Mouse (Mus musculus) neural tube, embryonic 12.5 days (tissue): Measurements from ENCODE around the gene Sema5b. TPM values are rescaled to one million over a fixed set of nuclear protein-coding genes. Genes with fewer than 3 reads are reported as not detected.

Experiments used
- ATAC-seq: fragments of 200-750 bp; cut with Nextera tagmentation; 2 replicates; pipeline ENCODE4 v1.8.0; 2017; ENCODE audit warnings: low read depth, mild to moderate bottlenecking, moderate TSS enrichment, moderate library complexity; ENCODE audit not compliant: low FRiP score
- H3K27ac ChIP-seq: fragments of 300-500 bp; sonication (generic); 2 replicates; pipeline ENCODE4 v1.5.1; 2016
- H3K27me3 ChIP-seq: fragments of 300-500 bp; sonication (generic); replicated peaks from 2 replicates; pipeline ENCODE4 v1.6.1; 2016; ENCODE audit warnings: mild to moderate bottlenecking
- H3K36me3 ChIP-seq: fragments of 300-500 bp; sonication (generic); 2 replicates; pipeline ENCODE4 v1.6.1; 2016; ENCODE audit warnings: mild to moderate bottlenecking
- H3K4me1 ChIP-seq: fragments of 300-500 bp; sonication (generic); 2 replicates; pipeline ENCODE4 v1.6.1; 2016
- H3K4me2 ChIP-seq: fragments of 300-500 bp; sonication (generic); replicated peaks from 2 replicates; pipeline ENCODE4 v1.6.1; 2016; ENCODE audit warnings: mild to moderate bottlenecking
- H3K4me3 ChIP-seq: fragments of 300-500 bp; sonication (generic); 2 replicates; pipeline ENCODE4 v1.5.1; 2016
- H3K9ac ChIP-seq: fragments of 300-500 bp; sonication (generic); 2 replicates; pipeline ENCODE4 v1.6.1; 2016; ENCODE audit warnings: mild to moderate bottlenecking
- H3K9me3 ChIP-seq: fragments of 300-500 bp; sonication (generic); 2 replicates; pipeline ENCODE4 v1.6.1; 2016; ENCODE audit warnings: mild to moderate bottlenecking
- WGBS: fragments of 180-500 bp; shearing (Covaris S2); methylation state at CpG from one replicate; pipeline ENCODE4 v1.1.7; 2016; 5-methylcytosine and 5-hydroxymethylcytosine counted together
- polyA plus RNA-seq: library from polyadenylated mRNA; unstranded; fragments of >200 nt; fragmentation: Nextera tagmentation; extraction: Ambion mirVana; gene quantifications from 2 replicates; pipeline ENCODE4 v1.2.1, GENCODE M21; 2016

The Sema5b gene
- polyA plus RNA-seq, 1 experiment from 2014 or later = 46.1 TPM

DNA sequence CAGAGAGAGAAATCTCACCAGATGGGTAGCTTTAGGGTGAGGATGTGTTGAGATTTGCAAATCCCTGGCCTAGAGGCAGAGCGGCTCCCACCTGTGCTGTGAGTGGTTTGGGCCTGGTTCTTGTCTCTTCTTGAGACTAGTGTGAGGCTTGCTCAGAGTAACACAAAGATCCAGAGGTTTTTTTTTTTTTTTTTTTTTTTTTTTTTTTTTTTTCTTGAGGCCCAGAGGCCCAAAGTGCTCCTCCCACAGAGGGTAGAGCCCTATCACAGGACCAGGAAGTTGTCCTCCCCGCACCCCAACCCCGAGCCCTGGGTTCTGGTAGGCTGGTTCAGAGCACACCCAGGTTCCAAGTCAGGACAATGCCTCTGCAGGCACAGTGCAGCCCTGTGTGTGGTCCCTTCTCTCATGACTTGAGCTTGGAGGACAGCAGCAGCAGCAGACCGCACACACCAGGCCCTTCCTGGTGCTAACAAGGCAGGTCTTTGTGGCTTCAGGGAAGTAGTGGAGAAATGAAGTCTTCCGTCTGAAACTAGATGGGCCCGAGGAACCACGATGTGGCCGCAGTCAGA lies 44.3 kb downstream of the Sema5b start:
- H3K27ac ChIP-seq = peak overlapping the region; percentile 15; the same call in 1 of the 2 replicates

DNA sequence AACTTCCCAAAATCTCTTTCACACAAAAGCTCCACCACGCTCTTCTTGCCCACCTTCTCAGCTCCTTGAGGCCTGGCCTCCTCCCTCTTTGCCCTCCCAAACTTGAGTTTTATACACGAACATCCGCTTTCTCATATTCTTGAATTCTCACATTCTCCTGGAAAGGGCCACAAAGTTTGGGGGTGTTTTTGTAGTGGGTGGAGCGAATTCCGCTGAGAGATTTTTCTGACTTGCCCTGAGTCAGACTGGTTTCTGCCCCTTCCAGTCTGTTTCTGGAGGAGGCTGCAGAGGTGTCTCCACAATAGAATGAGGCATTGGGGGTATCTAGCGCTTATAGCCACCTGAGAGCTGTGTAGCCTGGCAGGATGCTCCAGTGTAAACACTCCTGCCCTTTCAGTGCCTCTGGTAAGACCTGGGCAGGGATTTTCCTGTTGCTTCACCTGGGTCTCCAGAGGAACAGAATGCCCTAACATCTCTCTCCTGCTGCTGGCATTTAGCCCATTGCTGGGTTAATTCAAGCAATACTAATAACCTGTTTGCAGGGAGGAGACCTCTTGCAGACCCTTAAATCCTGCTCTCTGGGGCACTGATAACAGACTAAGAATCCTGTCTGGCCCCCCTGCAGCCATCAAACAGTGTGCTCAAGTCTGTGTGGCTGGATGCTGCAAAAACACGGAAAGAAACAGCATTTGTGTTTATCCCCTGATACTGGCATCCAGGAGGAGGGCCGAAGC lies 46.3 kb downstream of the Sema5b start:
- Histone ChIP-seq H3K27me3 (0 out of 2 replicates have a peak, but pooled peaks cover 3% of the 10 kb centered on the region), H3K9ac (0 out of 2 replicates have a peak overlapping the region, but pooled peaks have one; percentile 29), H3K4me1 (peaks cover 76% of the 10 kb centered on the region), H3K36me3 (no peaks in the 10 kb centered on the region), H3K27ac (peak overlapping the region; percentile 67), H3K4me2 (peak overlapping the region; percentile 49), H3K4me3 (no peak overlapping the region), H3K9me3 (no peaks in the 10 kb centered on the region)
- WGBS = 50% methylated on average over 8 of the region's 8 CpGs
- ATAC-seq = peak; percentile 15; the same call in 1 of the 2 replicates

More for the DNA sequence above, 44.3 kb downstream of the Sema5b start:
- no peak overlapping the region for H3K9ac ChIP-seq
- peaks cover 78% of the 10 kb centered on the region for H3K4me1 ChIP-seq
- H3K4me3 ChIP-seq = no peak overlapping the region
- WGBS = 58% methylated on average over 8 of the region's 8 CpGs
- H3K36me3 ChIP-seq = no peaks in the 10 kb centered on the region
- 0 out of 2 replicates have a peak, but pooled peaks cover 3% of the 10 kb centered on the region for H3K27me3 ChIP-seq
- no peak overlapping the region for H3K4me2 ChIP-seq
- ATAC-seq = no peak
- H3K9me3 ChIP-seq = no peaks in the 10 kb centered on the region

DNA sequence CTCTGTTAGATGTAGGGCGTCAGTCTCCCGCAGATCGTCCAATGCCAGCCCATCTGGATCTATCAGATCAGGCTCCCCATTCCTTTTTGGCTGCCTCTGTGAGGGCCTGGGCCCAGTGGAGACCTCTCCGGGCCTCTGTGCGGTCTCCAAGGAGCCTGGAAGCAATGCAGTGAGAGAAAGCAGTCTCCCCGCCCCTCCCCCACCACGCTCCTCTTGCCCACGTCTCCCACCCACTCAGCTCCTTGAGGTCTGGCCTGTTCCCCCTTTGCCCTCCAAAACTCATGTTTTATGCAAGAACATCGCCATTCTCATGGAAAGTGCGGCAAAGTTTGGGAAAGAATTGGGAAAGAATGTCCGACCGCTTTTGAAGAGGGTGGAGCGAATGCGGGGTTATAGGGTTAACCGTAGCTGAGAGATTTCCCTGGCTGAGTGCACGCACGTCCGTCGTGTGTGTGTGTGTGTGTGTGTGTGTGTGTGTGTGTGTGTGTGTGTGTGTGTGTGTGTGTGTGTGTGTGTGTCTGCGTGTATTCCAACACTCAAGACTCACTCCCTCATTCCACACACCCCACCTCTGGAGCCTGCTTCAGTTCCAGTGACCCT lies 47.0 kb downstream of the Sema5b start:
- Histone ChIP-seq H3K27me3 (0 out of 2 replicates have a peak, but pooled peaks cover 3% of the 10 kb centered on the region), H3K9ac (0 out of 2 replicates have a peak overlapping the region, but pooled peaks have one; percentile 29), H3K9me3 (no peaks in the 10 kb centered on the region), H3K4me1 (peaks cover 84% of the 10 kb centered on the region), H3K27ac (peak overlapping the region; percentile 67), H3K4me3 (no peak overlapping the region), H3K4me2 (peak overlapping the region; percentile 49), H3K36me3 (no peaks in the 10 kb centered on the region)
- WGBS = 1% methylated on average over 20 of the region's 20 CpGs
- peak; percentile 79 for ATAC-seq

DNA sequence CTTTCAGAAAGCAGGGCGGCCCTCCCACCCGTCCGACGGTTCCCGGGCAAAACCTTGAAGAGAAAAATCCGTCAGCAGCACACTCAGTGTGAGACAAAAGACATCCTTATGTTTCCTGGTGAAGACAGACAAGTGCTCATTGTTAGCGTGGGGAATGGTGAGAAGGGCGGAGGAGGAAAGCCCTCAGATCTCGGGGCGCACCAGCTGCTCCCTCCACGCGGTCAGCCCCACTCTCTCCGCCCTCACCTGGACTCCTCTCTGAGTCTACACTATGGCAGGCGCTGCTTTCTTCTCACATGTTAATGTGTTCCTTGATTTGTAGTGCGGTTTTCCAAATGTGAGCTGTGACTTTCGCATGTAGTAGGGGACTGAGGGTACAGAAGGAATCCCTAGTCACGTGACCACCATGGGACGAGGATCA lies 47.8 kb downstream of the Sema5b start:
- Histone ChIP-seq H3K4me1 (peaks cover 82% of the 10 kb centered on the region), H3K27me3 (0 out of 2 replicates have a peak, but pooled peaks cover 3% of the 10 kb centered on the region), H3K4me3 (no peak overlapping the region), H3K9me3 (no peaks in the 10 kb centered on the region), H3K36me3 (no peaks in the 10 kb centered on the region), H3K4me2 (peak overlapping the region; percentile 49), H3K27ac (peak overlapping the region; percentile 50), H3K9ac (0 out of 2 replicates have a peak overlapping the region, but pooled peaks have one; percentile 13)
- 5% methylated on average over 18 of the region's 18 CpGs for WGBS
- ATAC-seq = peak; percentile 46

- Histone ChIP-seq H3K27ac (peak overlapping the region; percentile 27; the same call in 1 of the 2 replicates), H3K9me3 (no peaks in the 10 kb centered on the region), H3K27me3 (0 out of 2 replicates have a peak, but pooled peaks cover 3% of the 10 kb centered on the region), H3K36me3 (no peaks in the 10 kb centered on the region), H3K9ac (0 out of 2 replicates have a peak overlapping the region, but pooled peaks have one; percentile 21), H3K4me3 (no peak overlapping the region), H3K4me1 (peaks cover 77% of the 10 kb centered on the region), H3K4me2 (peak overlapping the region; percentile 16; the same call in 1 of the 2 replicates)
- ATAC-seq = no peak
- WGBS = 16% methylated on average over 11 of the region's 11 CpGs
Observed at GRCm38 (mm10) chr16:35591756-35592155, 50.8 kb downstream of the Sema5b start.

GRCm38 (mm10) chr16:35592274-35593065 lies 51.5 kb downstream of the Sema5b start:
- WGBS = 26% methylated on average over 5 of the region's 5 CpGs
- Histone ChIP-seq H3K9ac (no peak overlapping the region), H3K27me3 (0 out of 2 replicates have a peak, but pooled peaks cover 3% of the 10 kb centered on the region), H3K36me3 (no peaks in the 10 kb centered on the region), H3K27ac (no peak overlapping the region), H3K4me1 (peaks cover 77% of the 10 kb centered on the region), H3K4me2 (0 out of 2 replicates have a peak overlapping the region, but pooled peaks have one; percentile 2), H3K9me3 (no peaks in the 10 kb centered on the region), H3K4me3 (no peak overlapping the region)
- ATAC-seq = no peak

- H3K4me1 ChIP-seq = peaks cover 74% of the 10 kb centered on the region
- H3K9ac ChIP-seq = no peak overlapping the region
- H3K27me3 ChIP-seq = no peaks in the 10 kb centered on the region
- ATAC-seq = no peak
- 97% methylated on average over 5 of the region's 5 CpGs for WGBS
- no peaks in the 10 kb centered on the region for H3K9me3 ChIP-seq
- no peaks in the 10 kb centered on the region for H3K36me3 ChIP-seq
- no peak overlapping the region for H3K4me2 ChIP-seq
- no peak overlapping the region for H3K27ac ChIP-seq
- no peak overlapping the region for H3K4me3 ChIP-seq
Observed at GRCm38 (mm10) chr16:35593474-35593873, 52.5 kb downstream of the Sema5b start.

DNA sequence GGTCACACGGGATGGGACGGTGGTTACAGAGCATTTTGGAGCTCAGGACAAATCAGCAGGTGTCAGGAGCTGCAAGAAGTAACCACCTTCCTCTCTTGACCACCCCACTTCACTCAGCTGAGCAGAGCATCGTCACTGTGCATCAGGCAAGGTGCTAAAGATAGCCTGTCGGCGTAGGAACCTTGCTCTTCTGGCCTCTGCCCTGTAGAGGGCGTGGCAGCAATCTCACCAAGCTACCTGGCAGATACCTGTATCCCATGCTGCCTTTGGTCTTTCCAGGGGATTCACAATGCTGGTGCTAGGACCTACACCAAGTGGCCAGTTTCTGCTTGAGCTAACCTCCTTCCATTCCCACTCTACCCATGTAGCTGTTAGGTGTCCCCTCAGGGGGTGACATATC lies 55.3 kb downstream of the Sema5b start:
- WGBS = 68% methylated on average over 6 of the region's 6 CpGs
- H3K27me3 ChIP-seq = no peaks in the 10 kb centered on the region
- no peak overlapping the region for H3K4me2 ChIP-seq
- 0 out of 2 replicates have a peak overlapping the region, but pooled peaks have one; percentile 20 for H3K27ac ChIP-seq
- H3K9ac ChIP-seq = no peak overlapping the region
- H3K36me3 ChIP-seq = peaks cover 4% of the 10 kb centered on the region; the same call in 1 of the 2 replicates
- peaks cover 71% of the 10 kb centered on the region for H3K4me1 ChIP-seq
- no peak overlapping the region for H3K4me3 ChIP-seq
- ATAC-seq = peak; percentile 14; the same call in 1 of the 2 replicates
- no peaks in the 10 kb centered on the region for H3K9me3 ChIP-seq

DNA sequence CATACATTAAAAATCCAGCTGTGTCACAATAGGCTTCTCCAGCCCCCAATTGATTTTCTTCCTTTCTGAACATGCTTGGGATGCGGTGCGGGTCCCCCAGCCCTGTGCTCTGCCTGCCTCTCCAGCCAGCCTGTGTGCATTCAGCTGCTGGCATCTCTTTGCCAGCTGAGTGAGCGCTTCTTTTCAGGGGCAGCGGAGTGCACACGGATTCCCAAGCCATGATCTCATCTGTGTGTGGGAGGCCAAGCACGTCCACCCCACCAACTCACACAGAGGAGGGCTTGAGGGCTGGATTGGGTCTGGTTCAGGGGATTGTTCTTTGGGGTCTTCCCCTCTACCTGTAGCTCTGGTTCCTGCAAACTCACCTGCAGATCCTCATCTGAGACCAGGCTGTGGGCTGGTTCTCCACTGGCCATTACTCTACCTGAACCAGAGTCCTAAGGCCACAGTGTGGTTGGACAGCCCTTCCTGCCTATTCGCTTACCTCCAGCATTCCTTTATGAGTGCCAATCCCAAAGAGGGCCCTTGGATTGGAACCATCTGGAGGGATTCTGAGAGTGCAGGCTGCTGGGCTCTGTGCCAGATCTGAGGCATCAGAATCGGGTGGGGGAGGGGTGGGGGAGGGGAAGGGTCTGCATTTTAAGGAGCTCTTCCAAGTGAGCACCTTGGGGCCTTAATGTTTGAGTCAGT lies 55.9 kb downstream of the Sema5b start:
- no peaks in the 10 kb centered on the region for H3K27me3 ChIP-seq
- peak; percentile 72 for ATAC-seq
- 23% methylated on average over 8 of the region's 8 CpGs for WGBS
- H3K4me2 ChIP-seq = 0 out of 2 replicates have a peak overlapping the region, but pooled peaks have one; percentile 4
- peak overlapping the region; percentile 48 for H3K27ac ChIP-seq
- no peaks in the 10 kb centered on the region for H3K9me3 ChIP-seq
- peaks cover 4% of the 10 kb centered on the region; the same call in 1 of the 2 replicates for H3K36me3 ChIP-seq
- H3K4me3 ChIP-seq = no peak overlapping the region
- peaks cover 67% of the 10 kb centered on the region for H3K4me1 ChIP-seq
- no peak overlapping the region for H3K9ac ChIP-seq

DNA sequence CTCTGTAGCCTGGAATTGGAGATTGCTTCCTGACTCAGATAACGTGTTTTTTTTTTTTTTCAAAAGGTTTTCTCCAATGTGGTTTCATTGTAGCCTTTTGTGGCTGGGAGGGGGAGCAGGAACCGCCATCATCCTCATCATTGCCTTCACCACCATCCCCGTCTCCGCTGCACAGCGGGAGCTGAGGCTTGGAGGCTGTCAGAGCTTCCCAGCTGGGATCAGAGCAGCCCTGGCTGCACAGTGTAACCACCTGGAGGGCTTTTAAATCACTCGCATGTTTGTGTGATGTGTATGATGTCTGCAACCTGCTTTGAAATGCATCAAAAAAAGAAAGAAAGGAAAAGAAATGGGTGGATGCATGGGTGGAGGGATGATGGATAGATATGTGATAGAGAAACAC lies 57.0 kb downstream of the Sema5b start:
- no peak overlapping the region for H3K27ac ChIP-seq
- WGBS = 9% methylated on average over 6 of the region's 6 CpGs
- no peak overlapping the region for H3K9ac ChIP-seq
- ATAC-seq = no peak
- H3K9me3 ChIP-seq = no peaks in the 10 kb centered on the region
- H3K4me3 ChIP-seq = no peak overlapping the region
- no peak overlapping the region for H3K4me2 ChIP-seq
- H3K27me3 ChIP-seq = no peaks in the 10 kb centered on the region
- H3K4me1 ChIP-seq = peaks cover 65% of the 10 kb centered on the region
- H3K36me3 ChIP-seq = peaks cover 4% of the 10 kb centered on the region; the same call in 1 of the 2 replicates

GRCm38 (mm10) chr16:35598802-35599201 lies 57.9 kb downstream of the Sema5b start:
- Histone ChIP-seq H3K4me2 (no peak overlapping the region), H3K4me3 (no peak overlapping the region), H3K27ac (no peak overlapping the region), H3K36me3 (peaks cover 4% of the 10 kb centered on the region; the same call in 1 of the 2 replicates), H3K4me1 (peaks cover 73% of the 10 kb centered on the region), H3K9ac (no peak overlapping the region), H3K27me3 (no peaks in the 10 kb centered on the region), H3K9me3 (no peaks in the 10 kb centered on the region)
- WGBS = 68% methylated on average over 5 of the region's 5 CpGs
- ATAC-seq = no peak
